Mouse (Mus musculus): ENCODE data around the gene Ly6g5b.
"Not testable (repeated sequence)": the region's sequence is repeated elsewhere in the genome, so short reads cannot be mapped to it uniquely, and the experiment has no call there.

DNA sequence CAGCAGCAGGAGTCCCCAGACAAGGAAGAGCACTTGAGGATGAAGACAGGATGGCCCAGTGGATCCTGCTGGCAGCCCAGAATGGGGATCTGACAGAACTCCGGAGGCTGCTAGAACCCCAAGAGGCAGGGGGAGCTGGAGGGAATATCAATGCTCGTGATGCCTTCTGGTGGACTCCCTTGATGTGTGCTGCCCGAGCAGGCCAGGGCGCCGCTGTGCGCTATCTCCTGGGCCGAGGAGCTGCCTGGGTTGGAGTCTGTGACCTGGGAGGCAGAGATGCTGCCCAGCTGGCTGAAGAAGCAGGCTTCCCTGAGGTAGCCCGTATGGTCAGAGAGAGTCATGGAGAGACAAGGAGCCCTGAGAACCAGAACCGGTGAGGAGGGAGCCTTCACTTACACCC, 8.1 kb upstream of the Ly6g5b start:
- TF ChIP-seq CTCF, EP300 (IDR thresholded peaks at IDR 0.05; ENCODE audit: low read depth): not testable (repeated sequence)

All from heart, postnatal 0 days (tissue).